Mouse (Mus musculus) CH12.LX (cell line): ENCODE measurements around the gene Nwd2. TPM values are rescaled to one million over a fixed set of nuclear protein-coding genes. Genes with fewer than 3 reads are reported as not detected.

Experiments
- DNase-seq: peaks from one replicate; pipeline ENCODE4 v3.0.0-alpha.2; 2013; ENCODE audit errors: extremely low read depth
- H3K27ac ChIP-seq: 2 replicates; pipeline ENCODE4 v1.5.1; 2012; ENCODE audit warnings: low read depth, mild to moderate bottlenecking, control low read depth, moderate library complexity; ENCODE audit not compliant: insufficient read depth
- H3K27me3 ChIP-seq: replicated peaks from 2 replicates; pipeline ENCODE3; 2012; ENCODE audit warnings: inconsistent platforms
- H3K36me3 ChIP-seq, 2 experiments: replicated peaks in 1 of 2; 2 replicates each; pipeline versions ENCODE3 to v1.6.1; 2012; ENCODE audit warnings: inconsistent platforms in 1 of 2, low read length in 1 of 2, mild to moderate bottlenecking in 1 of 2, mixed read lengths in 1 of 2, moderate library complexity in 1 of 2; ENCODE audit not compliant: control insufficient read depth in 1 of 2, insufficient read depth in 1 of 2
- H3K4me1 ChIP-seq, 2 experiments: 2 replicates each; pipeline ENCODE4 v1.6.1; 2012; ENCODE audit warnings: inconsistent platforms in 1 of 2, moderate library complexity in 1 of 2; ENCODE audit not compliant: insufficient read depth in 2 of 2, control insufficient read depth in 1 of 2
- H3K4me2 ChIP-seq: 2 replicates; pipeline ENCODE4 v1.6.1; 2012; ENCODE audit warnings: low read depth, mild to moderate bottlenecking, control low read depth; ENCODE audit not compliant: poor library complexity, insufficient read depth, severe bottlenecking
- H3K4me3 ChIP-seq, 3 experiments: fragments of 150-350 bp in 1 of 3; sonication (generic) in 1 of 3; replicated peaks in 1 of 3; 2 replicates each; pipeline versions ENCODE3 to v1.5.1; 2011 to 2012; ENCODE audit warnings: low read depth in 2 of 3, low read length in 2 of 3, mild to moderate bottlenecking in 2 of 3, moderate library complexity in 2 of 3, control low read depth in 1 of 3, improper control_type of control experiment in 1 of 3, inconsistent platforms in 1 of 3, mixed read lengths in 1 of 3; ENCODE audit not compliant: poor library complexity in 1 of 3
- H3K79me2 ChIP-seq: replicated peaks from 2 replicates; pipeline ENCODE4 v1.6.1; 2012; ENCODE audit warnings: mild to moderate bottlenecking, moderate library complexity; ENCODE audit not compliant: control insufficient read depth, poor library complexity, insufficient read depth, severe bottlenecking; ENCODE audit errors: extremely low read depth
- H3K9ac ChIP-seq: 2 replicates; pipeline ENCODE4 v1.6.1; 2012; ENCODE audit warnings: low read depth, mild to moderate bottlenecking, control low read depth, moderate library complexity; ENCODE audit not compliant: insufficient read depth
- H3K9me3 ChIP-seq: replicated peaks from 2 replicates; pipeline ENCODE3; 2012; ENCODE audit warnings: low read length, inconsistent platforms, mixed read lengths
- BHLHE40 ChIP-seq: IDR thresholded peaks from 2 replicates; pipeline ENCODE4 v1.6.1; 2011; ENCODE audit warnings: mild to moderate bottlenecking, low read depth, low read length, improper control_type of control experiment
- CHD1 ChIP-seq: IDR thresholded peaks from 2 replicates; pipeline ENCODE4 v1.6.1; 2012; ENCODE audit warnings: low read depth, low read length, improper control_type of control experiment, inconsistent platforms
- CHD2 ChIP-seq: IDR thresholded peaks from 2 replicates; pipeline ENCODE4 v1.6.1; 2011; ENCODE audit warnings: low read length, improper control_type of control experiment
- CTCF ChIP-seq, 2 experiments: IDR thresholded peaks in 1 of 2; conservative IDR thresholded peaks in 1 of 2; 2 replicates each; pipeline ENCODE4 v1.5.1; 2011 to 2012; ENCODE audit warnings: low read depth in 2 of 2, low read length in 2 of 2, improper control_type of control experiment in 1 of 2, inconsistent platforms in 1 of 2, mild to moderate bottlenecking in 1 of 2, moderate library complexity in 1 of 2
- E2F4 ChIP-seq: IDR thresholded peaks from 2 replicates; pipeline ENCODE4 v1.6.1; 2011; ENCODE audit warnings: low read depth, low read length, improper control_type of control experiment; ENCODE audit not compliant: insufficient replicate concordance
- ELF1 ChIP-seq: IDR thresholded peaks from 2 replicates; pipeline ENCODE4 v1.6.1; 2014; ENCODE audit warnings: low read depth, mild to moderate bottlenecking, inconsistent platforms, low read length, improper control_type of control experiment
- EP300 ChIP-seq: IDR thresholded peaks from 2 replicates; pipeline ENCODE4 v1.6.1; 2011; ENCODE audit warnings: low read length, improper control_type of control experiment
- ETS1 ChIP-seq: conservative IDR thresholded peaks from 2 replicates; pipeline ENCODE4 v1.6.1; 2012; ENCODE audit warnings: low read depth, mild to moderate bottlenecking, inconsistent platforms, low read length, improper control_type of control experiment, moderate library complexity
- GABPA ChIP-seq: IDR thresholded peaks from 2 replicates; pipeline ENCODE4 v1.6.1; 2012; ENCODE audit warnings: low read depth, low read length, improper control_type of control experiment, inconsistent platforms; ENCODE audit not compliant: insufficient replicate concordance
- HCFC1 ChIP-seq: IDR thresholded peaks from 2 replicates; pipeline ENCODE4 v1.6.1; 2012; ENCODE audit warnings: low read depth, mild to moderate bottlenecking, inconsistent platforms, low read length, improper control_type of control experiment
- IRF4 ChIP-seq: IDR thresholded peaks from 2 replicates; pipeline ENCODE4 v1.6.1; 2014; ENCODE audit warnings: low read depth, mild to moderate bottlenecking, inconsistent platforms, low read length, improper control_type of control experiment
- MAFK ChIP-seq: IDR thresholded peaks from 2 replicates; pipeline ENCODE4 v1.6.1; 2011; ENCODE audit warnings: low read length, improper control_type of control experiment; ENCODE audit not compliant: insufficient replicate concordance
- MAX ChIP-seq: IDR thresholded peaks from 2 replicates; pipeline ENCODE4 v1.6.1; 2011; ENCODE audit warnings: low read length, improper control_type of control experiment
- MXI1 ChIP-seq: IDR thresholded peaks from 2 replicates; pipeline ENCODE4 v1.6.1; 2011; ENCODE audit warnings: mild to moderate bottlenecking, low read depth, low read length, improper control_type of control experiment
- MYC ChIP-seq: IDR thresholded peaks from 2 replicates; pipeline ENCODE4 v1.6.1; 2011; ENCODE audit warnings: low read depth, mild to moderate bottlenecking, improper control_type of control experiment, low read length
- NRF1 ChIP-seq: IDR thresholded peaks from 2 replicates; pipeline ENCODE4 v1.6.1; 2014; ENCODE audit warnings: low read depth, mild to moderate bottlenecking, inconsistent platforms, low read length, improper control_type of control experiment, moderate library complexity
- PAX5 ChIP-seq: IDR thresholded peaks from 2 replicates; pipeline ENCODE4 v1.6.1; 2012; ENCODE audit warnings: low read length, inconsistent platforms, mixed read lengths
- POLR2A ChIP-seq: IDR thresholded peaks from 2 replicates; pipeline ENCODE4 v1.6.1; 2011; ENCODE audit warnings: low read depth, mild to moderate bottlenecking, improper control_type of control experiment, low read length
- POLR2AphosphoS2 ChIP-seq: IDR thresholded peaks from 2 replicates; pipeline ENCODE4 v1.6.1; 2011; ENCODE audit warnings: low read depth, low read length, improper control_type of control experiment
- SIN3A ChIP-seq: IDR thresholded peaks from 2 replicates; pipeline ENCODE4 v1.6.1; 2012; ENCODE audit warnings: low read length, improper control_type of control experiment, inconsistent platforms
- SMC3 ChIP-seq: IDR thresholded peaks from 2 replicates; pipeline ENCODE4 v1.6.1; 2011; ENCODE audit warnings: low read depth, low read length, improper control_type of control experiment
- TCF12 ChIP-seq: IDR thresholded peaks from 2 replicates; pipeline ENCODE4 v1.6.1; 2014; ENCODE audit warnings: low read depth, mild to moderate bottlenecking, inconsistent platforms, low read length, improper control_type of control experiment
- USF1 ChIP-seq: IDR thresholded peaks from 2 replicates; pipeline ENCODE4 v1.6.1; 2014; ENCODE audit warnings: low read depth, mild to moderate bottlenecking, inconsistent platforms, low read length, improper control_type of control experiment
- USF2 ChIP-seq: conservative IDR thresholded peaks from 2 replicates; pipeline ENCODE4 v1.6.1; 2011; ENCODE audit warnings: low read depth, low read length, improper control_type of control experiment
- ZC3H11A ChIP-seq: IDR thresholded peaks from 2 replicates; pipeline ENCODE4 v1.6.1; 2012; ENCODE audit warnings: low read depth, mild to moderate bottlenecking, inconsistent platforms, low read length, improper control_type of control experiment
- ZKSCAN1 ChIP-seq: IDR thresholded peaks from 2 replicates; pipeline ENCODE4 v1.6.1; 2012; ENCODE audit warnings: low read depth, inconsistent platforms, low read length, improper control_type of control experiment, borderline replicate concordance
- dilution Hi-C: fragments of 300-500 bp; cut with MboI; formaldehyde crosslinking; loops from 2 replicates; pipeline ENCODE4 v1.14.3; 2020; ENCODE audit warnings: low sequenced_read_pairs; ENCODE audit not compliant: extremely low pct_unique_long_range_greater_than_20kb, extremely low pct_ligation_motif_present
- in situ Hi-C: fragments of 300-500 bp; cut with MboI; formaldehyde crosslinking; loops from 3 replicates; pipeline ENCODE4 v1.14.3; 2019; ENCODE audit warnings: low sequenced_read_pairs, low pct_ligation_motif_present, low pct_unique_long_range_greater_than_20kb, mixed read lengths
- polyA plus RNA-seq: library from polyadenylated mRNA; unstranded; fragments of >175 nt; gene quantifications from 2 replicates; pipeline ENCODE4 v1.2.1, GENCODE M21; 2012; ENCODE audit warnings: low read depth; ENCODE audit not compliant: insufficient read length
- total RNA-seq, 2 experiments: library from RNA; depleted of rRNA; stranded (reverse); fragments of 300-350 nt in 1 of 2; fragments of >200 nt in 1 of 2; gene quantifications; 2 replicates each; pipeline ENCODE4 v1.2.3; 2012 to 2014

Nwd2 gene
- total and polyA plus RNA-seq, 3 experiments: not detected

DNA sequence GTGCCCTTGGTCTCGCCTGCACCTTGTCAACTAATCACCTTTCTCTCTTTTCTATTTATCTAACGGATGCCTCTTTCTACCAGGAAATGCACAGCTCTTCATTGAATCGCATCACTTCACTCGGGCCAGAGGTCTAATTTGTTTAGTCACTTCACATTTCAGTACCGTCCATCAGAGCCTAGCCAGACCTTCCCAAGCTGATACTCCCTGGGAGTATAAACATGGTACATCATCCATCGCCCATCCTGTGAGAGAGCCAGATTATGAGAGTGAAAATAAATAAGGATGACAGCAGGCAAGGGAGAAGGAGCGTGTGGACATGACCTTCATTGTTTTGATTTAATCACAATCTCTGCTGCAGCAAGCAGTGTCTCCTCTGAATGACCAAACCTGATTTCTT, 86.6 kb downstream of the Nwd2 start:
- peaks cover 0 to 27% of the 10 kb centered on the region in 2 experiments; a peak in 2 of 4 replicates for H3K4me1 ChIP-seq
- no peaks in the 10 kb centered on the region for H3K36me3 ChIP-seq
- H3K27ac ChIP-seq: no peak overlapping the region
- H3K9me3 ChIP-seq: no peaks in the 10 kb centered on the region
- H3K9ac ChIP-seq: no peak overlapping the region
- DNase-seq: no peak
- no peaks in the 10 kb centered on the region for H3K79me2 ChIP-seq
- dilution Hi-C loops (no loop called here), in situ Hi-C loops (no loop called here)
- no peak overlapping the region for H3K4me2 ChIP-seq
- no peaks in the 10 kb centered on the region for H3K27me3 ChIP-seq
- no peak overlapping the region for H3K4me3 ChIP-seq
- no peak for TF ChIP-seq MYC
- TF ChIP-seq POLR2AphosphoS2: no peak
- no peak for TF ChIP-seq POLR2A
- TF ChIP-seq E2F4: no peak
- no peak for TF ChIP-seq MXI1
- TF ChIP-seq ELF1: no peak
- no peak for TF ChIP-seq MAX
- TF ChIP-seq NRF1: no peak
- TF ChIP-seq PAX5: no peak
- no peak for TF ChIP-seq CHD2
- no peak for TF ChIP-seq IRF4
- TF ChIP-seq CHD1: no peak
- TF ChIP-seq ZC3H11A: no peak
- no peak for TF ChIP-seq USF2
- no peak for TF ChIP-seq SMC3
- no peak for TF ChIP-seq ETS1
- TF ChIP-seq ZKSCAN1: no peak
- TF ChIP-seq TCF12: no peak

- H3K9me3 ChIP-seq: no peaks in the 10 kb centered on the region
- no peak for TF ChIP-seq POLR2A
- no peak for TF ChIP-seq MXI1
- TF ChIP-seq BHLHE40: no peak
- no peak for TF ChIP-seq SIN3A
- no peak for TF ChIP-seq SMC3
- no peak for TF ChIP-seq MAFK
- TF ChIP-seq USF1: no peak
- no peak for TF ChIP-seq ZC3H11A
- TF ChIP-seq GABPA: no peak
- TF ChIP-seq HCFC1: no peak
- TF ChIP-seq EP300: no peak
- no peak for TF ChIP-seq CTCF (conservative IDR thresholded peaks at IDR 0.05 in 1 of 2, IDR thresholded peaks at IDR 0.05 in 1 of 2; ENCODE audit: low read depth in 2 of 2, low read length in 2 of 2)
- TF ChIP-seq, all 38 proteins: peak for 0
- in situ Hi-C loops (no loop called here), dilution Hi-C loops (no loop called here)
- Histone ChIP-seq H3K4me2 (no peak overlapping the region), H3K36me3 (no peaks in the 10 kb centered on the region), H3K4me1 (peaks cover 0 to 4% of the 10 kb centered on the region in 2 experiments; a peak in 1 of 4 replicates), H3K27me3 (no peaks in the 10 kb centered on the region), H3K4me3 (no peak overlapping the region), H3K27ac (no peak overlapping the region), H3K79me2 (no peaks in the 10 kb centered on the region), H3K9ac (no peak overlapping the region)
- no peak for DNase-seq
These were observed 94.5 kb downstream of the Nwd2 start for GRCm38 (mm10) chr5:63743426-63743825.
